Mouse (Mus musculus): ENCODE results near the gene Atf5.

The Atf5 gene

GRCm38 (mm10) chr7:44853596-44854355 is 37.3 kb upstream of the Atf5 start:
- ChIA-PET CTCF (interaction anchor here in 3 of 4 experiments (0.6 to 1.7 kb wide), 7 partner anchors 16 to 229 kb away, joined by 4 to 5 read pairs (median 4); partner anchors contain the start of gene Ptov1 (in 1 of the 3)), POLR2A (interaction anchor here (0.6 to 52.0 kb wide), 29 partner anchors 5 to 270 kb away, joined by 3 to 2007 read pairs (median 5); partner anchors contain the start of genes Atf5 (in 3 of the 4), Il4i1 (in 3 of the 4), Nup62 (in 3 of the 4) and Ptov1 (in 3 of the 4))

GRCm38 (mm10) chr7:44853065-44853464 is 36.6 kb upstream of the Atf5 start:
- ChIA-PET POLR2A (interaction anchor here in 2 of 4 experiments (0.6 to 52.0 kb wide), 13 partner anchors 4 to 210 kb away, joined by 3 to 2007 read pairs (median 12); partner anchors contain the start of genes Atf5 (in 2 of the 2), Il4i1 (in 2 of the 2), Nup62 (in 2 of the 2) and Ptov1 (in 2 of the 2)), CTCF (interaction anchor here in 2 of 4 experiments (1.1 to 1.7 kb wide), 2 partner anchors 7 to 28 kb away, joined by 3 to 4 read pairs; no protein-coding TSS in a partner anchor)

GRCm38 (mm10) chr7:44852259-44853027 is 36.0 kb upstream of the Atf5 start:
- CTCF ChIA-PET, result interaction anchor here in 2 of 4 experiments (1.1 to 3.2 kb wide), 3 partner anchors 8 to 28 kb away, joined by 3 to 12 read pairs (median 4); no protein-coding TSS in a partner anchor
- POLR2A ChIA-PET, result interaction anchor here in 3 of 4 experiments (0.6 to 52.0 kb wide), 14 partner anchors 3 to 211 kb away, joined by 3 to 2007 read pairs (median 26); partner anchors contain the start of genes Ptov1 (in 3 of the 3), Atf5 (in 2 of the 3), Il4i1 (in 2 of the 3) and Nup62 (in 2 of the 3)

- CTCF ChIA-PET, result interaction anchor here in 2 of 4 experiments (1.0 to 3.2 kb wide), 4 partner anchors 9 to 124 kb away, joined by 3 to 12 read pairs (median 3); no protein-coding TSS in a partner anchor
- POLR2A ChIA-PET, result interaction anchor here in 3 of 4 experiments (0.5 to 52.0 kb wide), 21 partner anchors 3 to 164 kb away, joined by 3 to 2007 read pairs (median 34); partner anchors contain the start of genes Atf5 (in 3 of the 3), Il4i1 (in 3 of the 3), Nup62 (in 3 of the 3) and Ptov1 (in 3 of the 3)
These were observed 35.3 kb upstream of the Atf5 start for GRCm38 (mm10) chr7:44851625-44852234.

DNA sequence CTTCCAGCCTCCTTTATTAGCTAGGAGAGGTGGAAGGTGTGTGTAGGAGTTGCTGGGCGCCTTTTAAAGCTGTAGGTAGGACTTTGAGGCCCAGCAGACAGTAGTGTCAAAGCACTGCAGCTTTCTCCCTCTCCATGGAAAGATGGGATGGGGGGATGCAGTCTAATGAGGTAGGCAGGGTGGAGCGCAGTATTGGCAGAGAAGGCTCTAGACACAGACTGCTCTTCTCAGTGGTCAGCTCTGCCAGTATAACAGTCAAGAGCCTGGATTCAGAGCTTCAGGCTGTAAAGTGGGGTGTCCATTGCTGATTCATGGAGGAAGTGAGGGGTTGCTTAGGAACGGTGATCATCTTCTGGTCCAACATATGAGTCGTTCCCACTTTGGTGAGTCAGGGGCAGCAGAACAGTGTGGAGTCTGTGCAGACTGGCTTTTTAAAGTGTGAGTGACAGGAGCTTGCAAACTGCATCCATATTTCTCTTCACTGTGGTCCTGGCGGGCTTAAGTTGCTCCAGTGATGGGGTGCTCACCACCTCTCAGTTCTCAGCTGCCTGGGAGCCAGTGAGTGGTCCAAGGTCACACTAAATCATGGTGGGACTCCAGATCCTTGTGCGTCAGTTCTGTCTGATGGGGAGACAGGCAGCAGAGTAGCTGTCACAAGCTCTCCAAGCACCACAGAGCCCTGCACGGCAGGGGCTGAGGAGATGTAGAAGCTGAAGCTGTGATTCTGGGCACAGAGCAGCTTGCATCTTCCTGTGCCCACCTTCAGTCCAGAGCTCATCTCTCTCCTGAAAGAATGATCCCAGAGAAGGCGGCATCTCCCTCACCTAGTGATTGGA is 34.5 kb upstream of the Atf5 start:
- CTCF ChIA-PET, result interaction anchor here in 2 of 4 experiments (0.9 to 3.2 kb wide), 7 partner anchors 10 to 142 kb away, joined by 3 to 12 read pairs (median 3); partner anchors contain the start of gene Izumo2 (in 1 of the 2)
- POLR2A ChIA-PET, result interaction anchor here (0.5 to 52.0 kb wide), 59 partner anchors 2 to 360 kb away, joined by 3 to 2007 read pairs (median 10); partner anchors contain the start of genes Atf5 (in 4 of the 4), Il4i1 (in 4 of the 4), Nup62 (in 4 of the 4) and Ptov1 (in 4 of the 4)

DNA sequence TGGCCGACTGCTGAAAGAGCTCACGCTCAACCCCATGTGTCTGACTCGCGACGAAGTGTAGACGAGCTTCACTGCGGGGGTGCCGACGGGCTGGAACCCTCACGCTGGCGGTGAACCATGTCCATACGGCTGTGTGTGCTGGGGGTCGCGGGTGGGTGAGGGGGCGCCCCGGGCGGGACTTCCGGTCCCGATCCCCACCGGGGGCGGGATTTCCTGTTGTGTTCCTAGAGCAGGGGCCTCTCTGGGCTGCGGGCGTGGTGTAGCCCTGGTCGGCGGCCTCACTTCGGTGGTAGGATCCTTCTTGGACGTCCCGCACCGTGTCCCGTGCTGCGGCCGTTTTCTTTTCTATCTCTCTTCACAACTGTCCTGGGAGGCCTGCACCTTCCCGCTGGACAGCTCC is 33.7 kb upstream of the Atf5 start:
- CTCF ChIA-PET, result interaction anchor here (0.6 to 3.2 kb wide), 10 partner anchors 10 to 356 kb away, joined by 3 to 12 read pairs (median 5); partner anchors contain the start of gene Izumo2 (in 1 of the 4)
- POLR2A ChIA-PET, result interaction anchor here (0.6 to 52.0 kb wide), 129 partner anchors 1 to 865 kb away, joined by 3 to 2007 read pairs (median 5); partner anchors contain the start of genes Atf5 (in 4 of the 4), Il4i1 (in 4 of the 4), Izumo2 (in 4 of the 4) and Nup62 (in 4 of the 4)

GRCm38 (mm10) chr7:44849416-44850111 is 33.1 kb upstream of the Atf5 start:
- ChIA-PET POLR2A (interaction anchor here (0.6 to 52.0 kb wide), 151 partner anchors 1 to 867 kb away, joined by 3 to 2007 read pairs (median 5); partner anchors contain the start of genes Atf5 (in 4 of the 4), Il4i1 (in 4 of the 4), Izumo2 (in 4 of the 4) and Nup62 (in 4 of the 4)), CTCF (interaction anchor here (0.6 to 3.2 kb wide), 14 partner anchors 11 to 585 kb away, joined by 3 to 12 read pairs (median 5); partner anchors contain the start of genes Atf5 (in 1 of the 4), Gys1 (in 1 of the 4), Il4i1 (in 1 of the 4) and Izumo2 (in 1 of the 4))

- ChIA-PET POLR2A (interaction anchor here (0.6 to 52.0 kb wide), 141 partner anchors 0 to 867 kb away, joined by 3 to 2007 read pairs (median 5); partner anchors contain the start of genes Atf5 (in 4 of the 4), Il4i1 (in 4 of the 4), Izumo2 (in 4 of the 4) and Nup62 (in 4 of the 4)), CTCF (interaction anchor here (0.6 to 2.3 kb wide), 24 partner anchors 9 to 586 kb away, joined by 3 to 9 read pairs (median 4); partner anchors contain the start of genes Ap2a1 (in 1 of the 4), Atf5 (in 1 of the 4), Flt3l (in 1 of the 4) and Gm45713 (in 1 of the 4))
These were observed 32.3 kb upstream of the Atf5 start, which contains the start of the genes Akt1s1 and Tbc1d17 for GRCm38 (mm10) chr7:44848561-44849415. Gene Akt1s1, plus strand, starts transcription at chr7:44848991. Gene Tbc1d17, minus strand, starts transcription at chr7:44849079.

GRCm38 (mm10) chr7:44847772-44848171 is 31.3 kb upstream of the Atf5 start:
- CTCF ChIA-PET, result interaction anchor here in 2 of 4 experiments (0.6 to 1.5 kb wide), 7 partner anchors 10 to 587 kb away, joined by 3 to 9 read pairs (median 4); partner anchors contain the start of genes Flt3l (in 1 of the 2), Gm45713 (in 1 of the 2), Gys1 (in 1 of the 2) and Ptov1 (in 1 of the 2)
- POLR2A ChIA-PET, result interaction anchor here in 3 of 4 experiments (1.1 to 52.0 kb wide), 30 partner anchors 1 to 320 kb away, joined by 3 to 2007 read pairs (median 28); partner anchors contain the start of genes Ptov1 (in 3 of the 3), Atf5 (in 2 of the 3), Fuz (in 2 of the 3) and Il4i1 (in 2 of the 3)

- ChIA-PET CTCF (interaction anchor here in 2 of 4 experiments (0.6 to 0.7 kb wide), 2 partner anchors 155 to 205 kb away, joined by 3 to 4 read pairs; no protein-coding TSS in a partner anchor), POLR2A (interaction anchor here in 2 of 4 experiments (1.3 to 52.0 kb wide), 8 partner anchors 2 to 24 kb away, joined by 4 to 2007 read pairs (median 109); partner anchors contain the start of genes Atf5 (in 2 of the 2), Il4i1 (in 2 of the 2), Nup62 (in 2 of the 2) and Pnkp (in 2 of the 2))
These were observed 30.3 kb upstream of the Atf5 start for GRCm38 (mm10) chr7:44846804-44847203.

GRCm38 (mm10) chr7:44845006-44845405 is 28.5 kb upstream of the Atf5 start:
- ChIA-PET POLR2A (interaction anchor here in 2 of 4 experiments (0.7 to 52.0 kb wide), 9 partner anchors 4 to 84 kb away, joined by 3 to 2007 read pairs (median 8); partner anchors contain the start of genes Atf5 (in 2 of the 2), Il4i1 (in 2 of the 2), Nup62 (in 2 of the 2) and Pnkp (in 2 of the 2)), CTCF (interaction anchor here in 1 of 4 experiments (0.9 to 1.0 kb wide), 2 partner anchors 23 to 140 kb away, joined by 3 read pairs; no protein-coding TSS in a partner anchor)

GRCm38 (mm10) chr7:44841825-44842463 is 25.5 kb upstream of the Atf5 start:
- ChIA-PET CTCF (interaction anchor here in 1 of 4 experiments (1.4 kb wide), 1 partner anchor 16 kb away, joined by 6 read pairs; no protein-coding TSS in a partner anchor), POLR2A (interaction anchor here in 3 of 4 experiments (0.8 to 52.0 kb wide), 7 partner anchors 6 to 90 kb away, joined by 3 to 2007 read pairs (median 51); partner anchors contain the start of genes Akt1s1 (in 2 of the 3), Atf5 (in 2 of the 3), Il4i1 (in 2 of the 3) and Nup62 (in 2 of the 3))

- ChIA-PET CTCF (interaction anchor here in 1 of 4 experiments (0.5 kb wide), 1 partner anchor 594 kb away, joined by 3 read pairs; no protein-coding TSS in a partner anchor), POLR2A (interaction anchor here in 3 of 4 experiments (0.7 to 52.0 kb wide), 8 partner anchors 5 to 146 kb away, joined by 3 to 2007 read pairs (median 32); partner anchors contain the start of genes Akt1s1 (in 2 of the 3), Atf5 (in 2 of the 3), Il4i1 (in 2 of the 3) and Nup62 (in 2 of the 3))
These were observed 24.0 kb upstream of the Atf5 start for GRCm38 (mm10) chr7:44840426-44840825.

Data from embryonic stem cell, embryonic (primary cell).